Mouse (Mus musculus) heart, postnatal 25 days (tissue): Measurements from ENCODE around the gene Grin2a. TPM values are rescaled to one million over a fixed set of nuclear protein-coding genes. Genes with fewer than 3 reads are reported as not detected.
"Not testable (repeated sequence)": the region's sequence is repeated elsewhere in the genome, so short reads cannot be mapped to it uniquely, and the experiment has no call there.

ENCODE experiments used
- DNase-seq: peaks from one replicate; pipeline ENCODE4 v3.0.0; 2022; ENCODE audit warnings: low spot score
- intact Hi-C: fragments of 180-260 bp; cut with DNase I; formaldehyde crosslinking; loops from one replicate; pipeline ENCODE4 v1.15.1; 2025
- total RNA-seq, 2 experiments: library from RNA; stranded (reverse); gene quantifications; 2 replicates each; pipeline ENCODE4 v1.2.3; 2021

Gene Grin2a
- total RNA-seq, 2 experiments from 2014 or later: 0.05 to 0.08 TPM

- intact Hi-C loops: no loop called here
- no peak for DNase-seq
These were observed 315.4 kb downstream of the Grin2a start for GRCm38 (mm10) chr16:9679994-9680393.

GRCm38 (mm10) chr16:9678750-9679149 is 316.6 kb downstream of the Grin2a start:
- intact Hi-C loops: no loop called here

GRCm38 (mm10) chr16:9672390-9672789 is 323.0 kb downstream of the Grin2a start:
- intact Hi-C loops: no loop called here

More at GRCm38 (mm10) chr16:9678750-9679149, 316.6 kb downstream of the Grin2a start:
- DNase-seq: no peak

GRCm38 (mm10) chr16:9671222-9671621 is 324.1 kb downstream of the Grin2a start:
- intact Hi-C loops: no loop called here
- no peak for DNase-seq

More at GRCm38 (mm10) chr16:9672390-9672789, 323.0 kb downstream of the Grin2a start:
- no peak for DNase-seq

- no peak for DNase-seq
- intact Hi-C loops: no loop called here
These were observed 324.6 kb downstream of the Grin2a start for GRCm38 (mm10) chr16:9670750-9671161.

GRCm38 (mm10) chr16:9665896-9666295 is 329.5 kb downstream of the Grin2a start:
- DNase-seq: no peak
- intact Hi-C loops: no loop called here

- intact Hi-C loops: no loop called here
- no peak for DNase-seq
These were observed 331.3 kb downstream of the Grin2a start for GRCm38 (mm10) chr16:9664060-9664459.

- intact Hi-C loops: no loop called here
- DNase-seq: no peak
These were observed 331.9 kb downstream of the Grin2a start for GRCm38 (mm10) chr16:9663508-9663907.

- intact Hi-C loops: no loop called here
- DNase-seq: no peak
These were observed 369.5 kb downstream of the Grin2a start for GRCm38 (mm10) chr16:9625652-9626444.

- DNase-seq: no peak
- intact Hi-C loops: no loop called here
These were observed 371.0 kb downstream of the Grin2a start for GRCm38 (mm10) chr16:9624346-9624745.

GRCm38 (mm10) chr16:9618206-9618605 is 377.2 kb downstream of the Grin2a start:
- intact Hi-C loops: no loop called here
- no peak for DNase-seq

- DNase-seq: no peak
- intact Hi-C loops: no loop called here
These were observed 378.1 kb downstream of the Grin2a start for GRCm38 (mm10) chr16:9617215-9617614.

- no peak for DNase-seq
- intact Hi-C loops: no loop called here
These were observed 378.6 kb downstream of the Grin2a start for GRCm38 (mm10) chr16:9616807-9617206.

GRCm38 (mm10) chr16:9612596-9612995 is 382.8 kb downstream of the Grin2a start:
- DNase-seq, intact Hi-C loops: not testable (repeated sequence)

GRCm38 (mm10) chr16:9607432-9607831 is 387.9 kb downstream of the Grin2a start:
- intact Hi-C loops: no loop called here
- no peak for DNase-seq

- no peak for DNase-seq
- intact Hi-C loops: no loop called here
These were observed 391.4 kb downstream of the Grin2a start for GRCm38 (mm10) chr16:9603983-9604382.

- no peak for DNase-seq
- intact Hi-C loops: no loop called here
These were observed 392.8 kb downstream of the Grin2a start for GRCm38 (mm10) chr16:9602579-9602978.

- DNase-seq: no peak
- intact Hi-C loops: no loop called here
These were observed 406.2 kb downstream of the Grin2a start for GRCm38 (mm10) chr16:9589176-9589575.

- intact Hi-C loops: no loop called here
- DNase-seq: no peak
These were observed 406.9 kb downstream of the Grin2a start for GRCm38 (mm10) chr16:9588431-9588830.

GRCm38 (mm10) chr16:9583981-9584380 is 411.4 kb downstream of the Grin2a start:
- intact Hi-C loops: no loop called here
- DNase-seq: no peak

GRCm38 (mm10) chr16:9571793-9572192 is 423.6 kb downstream of the Grin2a start:
- no peak for DNase-seq
- intact Hi-C loops: no loop called here

- DNase-seq: no peak
- intact Hi-C loops: no loop called here
These were observed 428.1 kb downstream of the Grin2a start for GRCm38 (mm10) chr16:9567286-9567685.
